Mouse (Mus musculus) liver, postnatal 0 days (tissue): ENCODE data around the gene Trim16. TPM values are rescaled to one million over a fixed set of nuclear protein-coding genes. Genes with fewer than 3 reads are reported as not detected.
A peak's percentile ranks its signal among the peaks of the same experiment; 100 is the strongest.

ENCODE experiments used
- ATAC-seq: fragments of 200-750 bp; cut with Nextera tagmentation; 2 replicates; pipeline ENCODE4 v1.8.0; 2017; ENCODE audit warnings: mild to moderate bottlenecking, moderate library complexity
- DNase-seq: peaks from one replicate; pipeline ENCODE4 v3.0.0-alpha.2; 2016
- H3K27ac ChIP-seq: fragments of 300-500 bp; sonication (generic); 2 replicates; pipeline ENCODE4 v1.5.1; 2014; ENCODE audit warnings: antibody characterized with exemption, moderate library complexity, mild to moderate bottlenecking, low read depth
- H3K27me3 ChIP-seq: fragments of 300-500 bp; sonication (generic); 2 replicates; pipeline ENCODE4 v1.6.1; 2014; ENCODE audit warnings: low read length, control low read depth, mixed read lengths; ENCODE audit not compliant: insufficient read depth
- H3K36me3 ChIP-seq: fragments of 300-500 bp; sonication (generic); replicated peaks from 2 replicates; pipeline ENCODE4 v1.6.1; 2014; ENCODE audit warnings: mild to moderate bottlenecking, control low read depth, low read length, moderate library complexity, mixed read lengths; ENCODE audit not compliant: insufficient read depth
- H3K4me1 ChIP-seq: fragments of 300-500 bp; sonication (generic); 2 replicates; pipeline ENCODE4 v1.6.1; 2014; ENCODE audit warnings: antibody characterized with exemption, mild to moderate bottlenecking, control low read depth; ENCODE audit not compliant: insufficient read depth
- H3K4me2 ChIP-seq: fragments of 300-500 bp; sonication (generic); 2 replicates; pipeline ENCODE4 v1.6.1; 2014; ENCODE audit warnings: low read depth, mild to moderate bottlenecking, low read length, moderate library complexity, mixed read lengths
- H3K4me3 ChIP-seq: fragments of 300-500 bp; sonication (generic); 2 replicates; pipeline ENCODE4 v1.5.1; 2014; ENCODE audit warnings: low read depth, low read length
- H3K9ac ChIP-seq: fragments of 300-500 bp; sonication (generic); replicated peaks from 2 replicates; pipeline ENCODE4 v1.6.1; 2014; ENCODE audit warnings: mild to moderate bottlenecking, moderate library complexity
- H3K9me3 ChIP-seq: fragments of 300-500 bp; sonication (generic); 2 replicates; pipeline ENCODE4 v1.6.1; 2016; ENCODE audit warnings: mild to moderate bottlenecking, control low read depth, low read length, mixed read lengths
- CTCF ChIP-seq: sonication (generic); IDR thresholded peaks from 2 replicates; pipeline ENCODE4 v1.5.1; 2016; ENCODE audit warnings: antibody characterized with exemption, low read depth
- EP300 ChIP-seq: IDR thresholded peaks from 2 replicates; pipeline ENCODE4 v1.6.1; 2016; ENCODE audit warnings: antibody characterized with exemption, low read depth, mild to moderate bottlenecking
- WGBS: fragments of 180-500 bp; shearing (Covaris S2); extraction: QIAGEN DNeasy Blood & Tissue Kit; methylation state at CpG from one replicate; pipeline ENCODE4 v1.1.7; 2014; ENCODE audit not compliant: insufficient replicate concordance; 5-methylcytosine and 5-hydroxymethylcytosine counted together
- polyA plus RNA-seq: library from polyadenylated mRNA; unstranded; fragments of >200 nt; fragmentation: Nextera tagmentation; extraction: Ambion mirVana; gene quantifications from 2 replicates; pipeline ENCODE4 v1.2.1, GENCODE M21; 2015

Trim16 gene
- polyA plus RNA-seq, 1 experiment from 2014 or later = 0.85 TPM

DNA sequence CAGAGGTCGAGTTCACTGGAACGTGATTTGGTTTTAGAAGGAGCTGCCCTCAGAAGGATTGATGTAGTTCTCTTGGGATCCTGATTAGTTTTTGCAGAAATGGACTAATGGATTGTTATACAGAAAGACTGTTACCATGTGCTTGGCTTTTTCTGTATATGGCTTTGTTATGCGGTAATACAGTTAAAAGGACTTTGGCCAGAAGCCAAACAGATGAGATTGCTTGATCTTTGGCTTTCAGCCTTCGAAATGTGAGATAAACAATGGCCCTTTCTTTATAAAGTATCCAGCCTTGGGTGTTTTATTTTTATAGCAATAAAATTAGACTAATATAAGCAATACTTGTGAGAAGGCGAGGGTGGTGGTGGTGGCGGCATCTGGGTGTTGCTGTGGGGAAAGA, 3.4 kb upstream of the Trim16 start:
- no peak overlapping the region for H3K27ac ChIP-seq
- H3K4me3 ChIP-seq = no peak overlapping the region
- no peaks in the 10 kb centered on the region for H3K9me3 ChIP-seq
- H3K9ac ChIP-seq = no peak overlapping the region
- 69% methylated on average over 6 of the region's 6 CpGs for WGBS
- no peak overlapping the region for H3K4me2 ChIP-seq
- DNase-seq (no peak), ATAC-seq (no peak)
- TF ChIP-seq CTCF (no peak), EP300 (no peak)
- peaks cover 21% of the 10 kb centered on the region for H3K4me1 ChIP-seq
- H3K36me3 ChIP-seq = no peaks in the 10 kb centered on the region
- H3K27me3 ChIP-seq = no peaks in the 10 kb centered on the region

DNA sequence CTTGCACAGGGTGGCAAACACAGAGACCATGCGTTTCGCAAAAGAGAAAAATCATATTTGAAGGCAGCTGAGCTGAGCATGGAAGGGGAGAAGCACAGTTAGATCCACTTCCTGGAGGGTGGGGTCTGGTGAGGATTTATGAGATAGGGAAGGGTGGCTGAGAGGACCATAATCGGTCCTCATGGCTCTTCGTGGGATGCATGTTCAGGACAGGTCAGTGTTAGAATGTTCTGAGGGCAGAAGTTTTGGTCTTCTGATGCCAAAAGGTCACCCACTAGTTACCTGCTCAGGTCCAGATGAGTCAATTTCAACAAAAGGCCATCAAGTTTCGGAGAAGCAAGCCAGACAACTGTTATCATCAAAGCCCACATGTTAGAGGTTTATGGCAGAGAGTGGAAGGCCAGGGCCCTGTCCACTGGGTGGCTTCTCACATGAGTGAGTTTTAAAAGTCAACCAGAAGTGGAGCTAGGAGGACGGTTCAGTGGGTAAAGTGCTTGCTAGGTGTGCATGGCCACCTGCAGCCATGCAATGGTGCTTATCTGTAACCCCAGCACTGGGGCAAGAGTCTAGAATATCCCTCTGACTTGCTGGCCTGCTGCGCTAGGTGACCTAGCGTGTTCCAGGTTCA, 858 bp upstream of the Trim16 start:
- Histone ChIP-seq H3K4me3 (no peak overlapping the region), H3K4me1 (peaks cover 22% of the 10 kb centered on the region), H3K9ac (no peak overlapping the region), H3K4me2 (no peak overlapping the region), H3K36me3 (no peaks in the 10 kb centered on the region), H3K27ac (no peak overlapping the region), H3K9me3 (no peaks in the 10 kb centered on the region), H3K27me3 (no peaks in the 10 kb centered on the region)
- TF ChIP-seq CTCF (no peak), EP300 (no peak)
- 71% methylated on average over 8 of the region's 8 CpGs for WGBS
- ATAC-seq (no peak), DNase-seq (no peak)

DNA sequence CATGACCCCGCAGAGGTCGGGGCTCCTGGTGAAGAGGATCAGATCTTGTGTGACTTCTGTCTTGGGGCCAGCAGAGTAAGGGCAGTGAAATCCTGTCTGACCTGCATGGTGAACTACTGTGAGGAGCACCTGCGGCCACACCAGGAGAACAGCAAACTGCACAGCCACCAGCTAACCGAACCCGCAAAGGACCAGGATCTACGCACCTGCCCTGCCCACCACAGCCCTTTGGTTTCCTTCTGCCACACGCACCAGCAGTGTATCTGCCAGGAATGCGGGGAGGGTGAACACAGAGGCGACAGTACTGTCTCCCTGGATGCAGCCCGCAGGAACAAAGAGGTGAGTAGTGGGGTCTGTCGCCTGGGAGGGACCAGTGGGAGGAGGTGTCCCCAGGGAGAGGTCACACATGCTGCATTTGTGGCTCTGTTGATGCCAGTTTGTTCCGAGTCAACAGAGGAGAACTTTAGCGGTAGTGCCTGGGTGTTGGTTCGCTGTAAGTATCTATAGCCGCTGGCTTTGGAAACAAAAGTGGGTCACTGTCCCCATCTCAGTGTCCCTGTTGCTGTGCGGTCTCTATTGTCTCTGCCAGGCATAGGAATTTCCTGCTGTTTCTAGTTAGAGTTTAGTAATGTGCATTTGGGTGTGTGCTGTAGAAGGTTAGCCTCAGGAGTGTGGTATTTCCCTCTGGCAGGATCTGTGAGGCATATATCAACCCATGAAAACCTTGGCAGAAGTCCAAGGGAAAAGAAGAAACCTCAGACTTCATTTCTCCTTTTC, 818 bp downstream of the Trim16 start:
- no peak for TF ChIP-seq CTCF
- TF ChIP-seq EP300 = no peak
- Histone ChIP-seq H3K27ac (0 out of 2 replicates have a peak overlapping the region, but pooled peaks have one; percentile 26), H3K4me1 (peaks cover 22% of the 10 kb centered on the region), H3K9ac (0 out of 2 replicates have a peak overlapping the region, but pooled peaks have one; percentile 17), H3K4me2 (peak overlapping the region; percentile 67), H3K36me3 (no peaks in the 10 kb centered on the region), H3K4me3 (peak overlapping the region; percentile 44), H3K27me3 (no peaks in the 10 kb centered on the region), H3K9me3 (no peaks in the 10 kb centered on the region)
- DNase-seq = peak; percentile 40
- peak; percentile 25; the same call in 1 of the 2 replicates for ATAC-seq
- WGBS = 4% methylated on average over 16 of the region's 16 CpGs

DNA sequence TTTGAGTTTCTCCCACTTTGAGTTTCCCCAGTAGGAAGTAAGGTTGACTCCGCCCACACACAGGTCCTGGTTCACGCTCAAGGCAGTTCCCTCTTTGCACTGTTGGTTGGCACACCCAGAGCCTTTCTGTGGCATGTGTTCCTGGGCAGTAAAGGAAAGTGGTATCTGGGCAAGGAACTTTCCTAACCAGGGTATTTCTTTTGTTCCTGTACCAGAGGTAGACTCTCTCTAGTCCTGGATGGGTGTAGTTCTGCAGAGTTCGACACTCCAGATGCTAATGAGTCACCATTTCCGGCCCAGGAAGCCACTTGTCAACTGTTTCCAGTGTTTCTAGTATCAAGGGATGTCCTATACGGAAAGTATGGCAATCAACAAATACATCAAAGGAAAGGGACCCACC, 1.9 kb downstream of the Trim16 start:
- WGBS = 32% methylated on average over 5 of the region's 5 CpGs
- no peak overlapping the region for H3K9ac ChIP-seq
- H3K27me3 ChIP-seq = no peaks in the 10 kb centered on the region
- no peak overlapping the region for H3K27ac ChIP-seq
- ATAC-seq = no peak
- H3K4me1 ChIP-seq = peaks cover 22% of the 10 kb centered on the region
- DNase-seq = peak; percentile 22
- no peaks in the 10 kb centered on the region for H3K9me3 ChIP-seq
- H3K4me3 ChIP-seq = peak overlapping the region; percentile 22; the same call in 1 of the 2 replicates
- peak overlapping the region; percentile 47 for H3K4me2 ChIP-seq
- H3K36me3 ChIP-seq = no peaks in the 10 kb centered on the region
- no peak for TF ChIP-seq EP300
- no peak for TF ChIP-seq CTCF

DNA sequence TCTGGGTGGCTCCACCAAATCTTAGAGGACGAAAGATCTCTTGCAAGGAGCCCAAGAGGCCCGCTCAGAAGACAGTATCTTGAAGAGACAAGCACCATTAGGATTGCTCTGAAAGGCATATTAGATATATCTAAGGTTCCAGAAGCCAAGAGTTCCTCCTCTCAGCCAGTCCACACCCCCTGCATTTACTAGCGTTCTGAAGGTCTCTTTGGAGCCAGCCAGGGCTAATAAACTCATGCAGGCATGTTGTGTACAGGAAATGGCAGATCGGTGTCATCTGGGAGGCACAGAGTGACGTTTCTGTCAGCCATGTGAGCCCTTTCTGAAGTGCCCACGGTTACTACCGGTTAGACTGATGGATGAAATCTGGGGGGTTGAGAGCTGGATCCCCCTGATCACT, 4.2 kb downstream of the Trim16 start:
- WGBS = 44% methylated on average over 7 of the region's 7 CpGs
- Histone ChIP-seq H3K27ac (no peak overlapping the region), H3K4me2 (no peak overlapping the region), H3K4me3 (no peak overlapping the region), H3K36me3 (no peaks in the 10 kb centered on the region), H3K4me1 (peaks cover 21% of the 10 kb centered on the region), H3K9me3 (no peaks in the 10 kb centered on the region), H3K27me3 (no peaks in the 10 kb centered on the region), H3K9ac (no peak overlapping the region)
- no peak for TF ChIP-seq EP300
- TF ChIP-seq CTCF = no peak
- DNase-seq = no peak
- ATAC-seq = no peak

DNA sequence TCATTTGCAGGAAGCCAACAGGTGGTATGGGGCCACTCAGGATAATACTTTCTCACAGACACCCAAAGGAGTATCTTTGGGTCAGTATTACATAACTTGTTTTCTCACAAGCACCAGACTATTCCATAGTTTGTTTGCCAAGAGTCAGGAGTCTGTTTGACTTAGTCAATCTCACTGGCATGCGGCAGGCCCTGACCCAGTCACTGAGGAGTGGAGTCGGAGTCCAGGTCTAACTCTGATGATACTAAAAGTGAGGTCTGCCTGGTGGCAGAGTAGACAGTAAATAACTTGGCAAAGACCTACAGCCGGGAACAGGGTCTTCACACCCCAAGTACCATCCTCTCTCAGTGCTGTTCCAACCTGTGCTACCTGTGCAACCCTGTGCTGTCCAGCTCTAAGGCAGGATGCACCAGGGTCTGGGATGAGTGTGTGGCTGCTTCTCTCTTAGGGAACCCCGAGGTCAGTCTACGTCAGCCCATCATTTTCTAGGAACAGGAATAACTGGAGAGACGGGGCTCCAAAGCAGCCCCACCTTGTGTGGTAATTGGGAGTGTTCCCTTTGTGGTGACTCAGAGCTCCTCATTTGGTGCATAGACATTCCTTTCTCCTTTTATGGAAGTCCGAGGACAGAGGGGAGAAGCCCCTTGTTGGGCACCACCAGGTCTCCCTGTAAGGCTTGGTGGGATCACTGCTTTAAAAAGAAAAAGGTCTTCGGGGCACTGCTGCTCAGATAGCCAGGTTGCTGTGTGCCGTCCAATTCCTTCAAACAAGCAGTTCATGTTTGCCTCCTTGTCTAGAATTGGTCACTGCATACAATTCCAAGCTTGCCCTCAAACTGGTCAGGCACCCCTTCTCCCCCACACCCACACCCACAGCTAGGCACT, 5.4 kb downstream of the Trim16 start:
- no peak overlapping the region for H3K9ac ChIP-seq
- peaks cover 9% of the 10 kb centered on the region for H3K4me1 ChIP-seq
- H3K27me3 ChIP-seq = no peaks in the 10 kb centered on the region
- H3K27ac ChIP-seq = no peak overlapping the region
- H3K4me3 ChIP-seq = no peak overlapping the region
- no peak overlapping the region for H3K4me2 ChIP-seq
- WGBS = 73% methylated on average over 9 of the region's 9 CpGs
- no peaks in the 10 kb centered on the region for H3K9me3 ChIP-seq
- no peaks in the 10 kb centered on the region for H3K36me3 ChIP-seq
- DNase-seq (no peak), ATAC-seq (no peak)
- no peak for TF ChIP-seq EP300
- TF ChIP-seq CTCF = no peak
